Mouse (Mus musculus) layer of hippocampus, postnatal 36 days (tissue): ENCODE measurements around the gene Zc3h15. TPM values are rescaled to one million over a fixed set of nuclear protein-coding genes. Genes with fewer than 3 reads are reported as not detected.
"Not testable (repeated sequence)": the region's sequence is repeated elsewhere in the genome, so short reads cannot be mapped to it uniquely, and the experiment has no call there.

Experiments used
- DNase-seq, 2 experiments: peaks; one replicate each; pipeline ENCODE4 v3.0.0; 2022
- total RNA-seq, 2 experiments: library from RNA; stranded (reverse); gene quantifications; 2 replicates each; pipeline ENCODE4 v1.2.3; 2021

Zc3h15 gene
- total RNA-seq, 2 experiments from 2014 or later = 134 to 141 TPM

DNA sequence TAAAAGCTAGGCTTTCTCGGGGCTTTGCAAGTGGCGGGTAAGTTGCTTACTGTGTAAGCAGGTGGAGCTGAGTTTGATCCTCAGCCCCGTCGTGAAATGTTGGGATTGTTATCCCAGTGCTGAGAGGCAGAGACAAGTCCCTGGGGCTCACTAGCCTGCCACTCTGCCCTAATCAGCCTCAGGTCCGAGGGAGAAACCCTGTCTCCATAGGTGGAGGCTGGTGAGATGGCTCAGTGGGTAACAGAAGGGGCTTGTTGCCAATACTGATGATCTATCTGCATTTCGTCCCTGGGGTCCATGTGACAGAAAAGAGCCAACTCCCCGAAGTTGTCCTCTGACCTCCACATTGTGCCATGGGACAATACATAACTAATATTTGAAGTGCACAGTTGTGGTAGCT is 30.2 kb downstream of the Zc3h15 start:
- no peak for DNase-seq

DNA sequence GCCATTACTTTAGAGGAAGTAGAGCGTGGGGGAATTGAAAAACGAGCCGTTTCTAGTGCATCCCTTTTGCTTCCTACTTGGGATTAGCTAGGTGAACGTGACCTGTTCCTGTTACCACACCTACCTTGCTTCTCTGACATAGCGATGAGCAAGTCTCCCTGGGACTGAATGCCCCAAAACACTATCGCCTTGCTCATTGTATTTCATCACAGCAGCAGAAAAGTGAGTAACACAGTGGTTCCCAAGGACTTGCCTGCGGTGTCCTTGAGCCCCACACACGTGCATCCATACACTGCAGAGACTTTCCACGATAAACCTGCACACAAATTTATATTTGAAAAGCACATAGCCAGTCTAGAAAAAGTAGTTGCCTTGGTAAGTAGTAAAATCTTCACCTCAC is 30.7 kb downstream of the Zc3h15 start:
- DNase-seq = no peak

DNA sequence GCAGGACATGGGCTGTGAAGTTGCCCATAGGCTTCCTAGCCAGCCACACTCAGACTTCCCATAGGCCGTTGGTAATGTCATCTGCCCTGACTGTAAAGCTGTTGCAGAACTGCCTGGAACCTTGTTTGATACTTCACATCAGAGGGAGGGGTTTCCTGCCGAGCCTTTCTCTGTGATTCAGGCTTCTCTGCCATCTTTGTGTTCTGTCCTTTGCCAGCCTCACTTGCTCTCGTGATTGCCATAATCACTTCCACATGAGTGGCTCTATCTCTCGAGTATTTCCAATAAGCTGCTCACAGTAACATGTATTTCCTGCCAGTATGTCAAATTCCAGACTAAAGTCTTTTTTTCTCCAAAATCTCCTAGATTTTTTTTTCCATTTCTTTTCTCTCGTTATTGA is 31.4 kb downstream of the Zc3h15 start:
- DNase-seq = no peak

DNA sequence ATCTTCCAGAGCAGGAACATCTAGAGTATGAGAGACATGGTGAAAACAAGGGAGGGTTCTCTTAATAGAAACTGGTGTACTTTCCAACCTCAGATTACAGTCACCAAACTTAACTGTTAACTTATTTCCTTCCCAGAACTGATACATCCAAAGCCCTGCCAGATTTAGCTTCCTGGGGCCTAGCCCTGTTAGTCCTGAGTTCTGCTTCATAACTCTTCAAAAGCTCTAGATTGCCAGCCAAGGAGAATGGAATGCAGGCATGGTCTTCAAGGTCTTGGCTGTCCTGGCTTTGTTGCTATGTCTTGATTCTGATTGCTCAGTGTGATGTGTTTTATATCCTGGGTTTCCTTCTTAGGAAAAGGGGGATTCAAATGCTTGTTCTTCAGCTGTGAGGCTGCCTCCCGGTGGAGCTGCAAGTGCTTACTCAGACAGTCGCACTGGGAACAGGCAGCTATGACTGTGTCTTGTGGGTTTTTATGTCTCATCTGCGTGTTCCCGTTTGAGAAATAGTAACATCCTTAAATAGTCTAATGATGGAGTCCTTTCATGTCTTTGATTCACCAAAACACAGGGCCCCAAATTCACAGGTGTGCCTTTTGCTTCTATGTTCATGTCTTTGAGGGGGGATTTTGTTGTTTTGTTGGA is 32.1 kb downstream of the Zc3h15 start:
- DNase-seq = no peak

DNA sequence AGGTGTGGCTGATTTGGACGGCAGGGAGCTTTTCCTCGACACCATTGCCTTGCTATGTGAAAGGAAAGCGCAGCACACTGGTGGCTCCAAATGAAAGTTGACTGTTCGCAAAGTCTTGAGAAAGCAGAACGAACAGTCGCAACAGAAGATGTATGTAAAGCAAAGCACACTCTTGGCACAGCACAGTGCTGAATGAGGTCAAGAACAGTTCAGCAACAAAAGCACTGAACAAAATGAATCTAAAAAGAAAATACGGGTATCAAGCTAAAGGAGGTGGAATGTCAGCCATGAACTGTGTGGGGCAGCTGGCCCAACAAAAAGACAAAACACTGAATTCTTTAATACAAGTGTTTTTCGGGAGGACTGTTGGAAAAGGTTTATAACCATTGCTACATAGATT is 37.1 kb downstream of the Zc3h15 start:
- DNase-seq = no peak

DNA sequence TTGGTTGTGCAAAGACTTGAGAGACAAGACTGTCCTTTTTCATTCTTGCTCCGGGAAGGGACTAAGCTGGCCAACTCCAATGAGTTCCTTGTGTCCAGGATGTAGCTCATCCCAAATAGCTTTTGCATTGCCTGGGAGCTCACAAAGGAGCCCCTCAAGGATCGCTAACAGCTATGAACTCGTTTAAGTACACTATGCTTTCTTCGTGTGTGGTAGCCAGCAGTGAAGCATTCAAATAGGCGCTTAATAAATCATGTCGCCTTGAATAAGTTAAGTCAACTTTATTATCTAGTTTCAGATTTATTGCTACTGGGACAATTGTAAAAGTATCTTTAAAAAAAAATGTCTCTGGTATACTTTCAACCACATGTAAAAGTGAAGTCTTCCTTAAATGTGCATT is 37.5 kb downstream of the Zc3h15 start:
- DNase-seq = no peak

DNA sequence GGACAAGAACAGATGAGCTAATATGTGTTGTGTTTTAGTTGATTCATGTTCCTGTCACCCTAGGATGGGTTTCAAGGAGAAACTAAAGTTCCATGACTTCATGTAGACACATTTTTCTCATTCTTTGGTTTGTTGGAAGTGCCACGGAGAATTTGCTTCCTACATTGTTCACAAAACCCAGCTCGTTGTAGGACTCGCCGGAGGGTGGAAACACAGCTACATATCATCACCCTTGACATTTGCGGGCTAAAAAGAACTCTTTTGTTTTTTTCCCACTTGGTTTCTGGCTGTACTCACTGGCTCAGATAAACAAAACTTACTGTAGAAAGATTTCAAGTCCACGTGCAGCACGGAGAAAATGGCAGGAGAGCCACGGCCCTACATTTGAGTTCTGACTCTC is 38.0 kb downstream of the Zc3h15 start:
- DNase-seq = no peak

DNA sequence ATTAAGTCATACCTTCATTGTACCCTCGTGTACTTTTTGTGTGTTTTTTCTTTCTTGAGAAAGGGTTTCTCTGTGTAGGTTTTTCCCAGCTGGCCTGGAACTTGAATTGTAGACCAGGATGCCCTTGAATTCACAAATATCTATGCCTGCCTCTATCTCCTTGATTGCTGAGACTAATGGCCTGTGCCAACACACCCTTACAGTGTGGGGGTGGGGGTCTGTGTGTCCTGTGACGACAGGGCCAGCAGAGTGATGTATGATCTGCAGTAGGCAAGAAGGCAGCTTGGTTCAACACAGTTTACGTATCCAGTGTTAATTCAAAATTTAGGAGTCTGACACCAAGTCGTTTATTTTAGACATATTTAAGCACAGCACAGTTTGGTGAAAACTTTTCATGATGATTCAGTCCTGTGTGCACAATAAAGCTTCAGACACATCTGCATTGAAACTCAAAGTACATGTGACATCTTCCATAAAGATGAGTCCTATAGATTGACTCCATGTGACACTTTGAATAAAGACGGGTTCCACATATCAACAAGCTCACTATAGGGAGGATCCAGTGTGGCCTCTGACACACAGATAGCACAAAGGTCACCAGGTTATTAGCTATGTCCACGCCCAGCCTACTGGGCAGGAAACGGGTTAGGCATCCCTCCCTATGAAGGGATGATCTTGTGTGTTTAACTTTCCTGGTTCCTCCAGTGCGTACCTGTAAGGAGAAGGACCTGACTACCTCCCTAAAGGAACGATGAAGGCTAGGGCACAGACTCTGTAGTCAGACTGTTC is 39.7 kb downstream of the Zc3h15 start:
- no peak for DNase-seq

DNA sequence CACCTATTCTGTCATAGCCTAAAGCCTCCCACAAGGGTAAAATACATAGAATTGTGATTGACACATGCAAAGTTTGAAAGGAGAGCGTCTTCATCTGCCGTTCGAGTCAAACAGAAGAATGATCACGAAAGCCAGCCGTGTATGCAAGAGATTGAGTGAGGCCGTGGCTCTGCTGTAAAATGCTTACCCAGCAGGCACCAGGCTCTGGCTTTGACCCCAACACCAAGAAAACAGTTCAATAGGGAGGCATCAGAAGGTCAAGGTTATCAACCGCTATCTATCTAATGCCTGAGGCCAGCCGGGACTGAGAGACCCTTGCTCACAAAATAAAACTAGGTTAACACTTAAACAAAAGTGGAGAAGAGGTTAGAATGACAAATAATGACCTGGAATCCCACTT is 40.5 kb downstream of the Zc3h15 start:
- DNase-seq = no peak

DNA sequence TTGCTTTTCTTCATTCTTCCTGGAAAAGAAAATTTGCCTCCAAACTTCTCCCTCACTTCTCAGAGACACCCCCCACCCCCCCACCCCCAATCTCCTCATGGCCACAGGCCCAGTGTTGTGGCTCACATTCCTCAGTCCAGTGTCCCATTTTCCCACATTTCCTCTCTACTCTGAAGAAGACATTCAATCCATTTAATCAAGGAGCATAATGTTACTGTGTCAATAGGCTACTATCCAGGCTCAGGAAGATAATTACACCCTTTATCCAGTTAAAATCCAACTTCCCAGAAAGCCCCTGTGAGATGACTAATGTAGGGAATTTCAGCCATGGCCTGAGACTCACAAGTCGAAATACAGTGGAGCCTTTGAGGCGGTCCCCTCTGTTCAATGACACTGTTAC is 46.1 kb downstream of the Zc3h15 start:
- DNase-seq = no peak

DNA sequence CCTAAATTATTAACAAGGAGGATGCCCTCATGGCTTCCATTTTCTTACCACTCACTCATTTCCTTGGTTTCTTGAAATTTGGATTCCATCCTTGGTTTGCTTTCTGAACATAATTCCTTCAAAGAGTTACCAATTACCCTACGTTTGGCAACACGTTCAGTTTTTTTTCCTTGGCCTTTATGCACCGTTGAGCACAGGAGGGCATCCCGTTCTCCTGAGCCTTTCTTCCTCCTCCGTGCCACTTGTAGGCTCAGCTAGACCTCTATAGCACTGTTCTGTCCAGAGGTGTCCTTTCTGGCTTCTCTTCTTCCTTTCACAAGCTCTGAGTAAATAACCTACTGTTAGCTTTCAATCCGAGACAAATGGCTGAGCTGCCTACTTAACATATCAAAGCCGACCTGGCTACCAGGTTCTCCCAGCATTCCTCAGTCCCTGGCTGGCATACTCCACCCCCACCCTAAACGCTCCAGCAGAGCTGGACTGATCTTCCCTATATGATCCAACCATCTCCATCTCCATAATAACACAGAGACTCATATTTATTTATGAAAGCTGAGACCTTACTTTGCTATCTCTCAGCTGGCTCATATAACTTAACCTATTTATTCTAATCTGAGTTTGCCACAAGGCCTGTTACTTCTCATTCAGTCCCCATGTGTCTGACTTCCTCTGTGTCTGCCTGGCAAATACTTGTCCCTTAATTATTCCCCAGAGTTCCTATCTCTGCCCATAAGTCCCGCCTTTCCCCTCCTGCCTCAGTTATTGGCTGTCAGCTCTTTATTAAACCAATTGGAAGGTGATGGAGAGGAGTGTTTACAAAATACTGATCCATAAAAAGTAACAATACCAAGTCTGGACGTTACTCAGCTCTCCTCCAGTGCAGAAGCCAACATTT is 48.7 kb downstream of the Zc3h15 start:
- DNase-seq = no peak

DNA sequence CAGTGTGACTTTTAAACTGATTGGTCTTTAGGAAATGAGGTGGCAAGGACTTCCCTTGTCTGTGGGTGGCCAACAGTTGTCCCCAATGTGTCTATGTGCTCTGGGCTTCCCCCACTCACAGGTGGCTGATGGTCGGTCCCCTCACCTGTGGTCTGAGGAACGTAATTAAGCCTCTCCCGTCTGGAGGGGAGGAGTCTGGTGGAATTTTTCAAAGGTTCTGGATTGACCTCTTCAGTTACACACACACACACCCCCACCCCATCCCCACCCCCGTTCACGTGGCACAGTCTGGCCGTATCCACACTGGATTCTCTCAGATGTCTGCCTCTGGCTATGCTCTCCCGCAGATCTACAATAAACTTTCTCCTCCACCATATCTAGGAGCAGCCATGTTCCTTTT is 49.8 kb downstream of the Zc3h15 start:
- DNase-seq = no peak

DNA sequence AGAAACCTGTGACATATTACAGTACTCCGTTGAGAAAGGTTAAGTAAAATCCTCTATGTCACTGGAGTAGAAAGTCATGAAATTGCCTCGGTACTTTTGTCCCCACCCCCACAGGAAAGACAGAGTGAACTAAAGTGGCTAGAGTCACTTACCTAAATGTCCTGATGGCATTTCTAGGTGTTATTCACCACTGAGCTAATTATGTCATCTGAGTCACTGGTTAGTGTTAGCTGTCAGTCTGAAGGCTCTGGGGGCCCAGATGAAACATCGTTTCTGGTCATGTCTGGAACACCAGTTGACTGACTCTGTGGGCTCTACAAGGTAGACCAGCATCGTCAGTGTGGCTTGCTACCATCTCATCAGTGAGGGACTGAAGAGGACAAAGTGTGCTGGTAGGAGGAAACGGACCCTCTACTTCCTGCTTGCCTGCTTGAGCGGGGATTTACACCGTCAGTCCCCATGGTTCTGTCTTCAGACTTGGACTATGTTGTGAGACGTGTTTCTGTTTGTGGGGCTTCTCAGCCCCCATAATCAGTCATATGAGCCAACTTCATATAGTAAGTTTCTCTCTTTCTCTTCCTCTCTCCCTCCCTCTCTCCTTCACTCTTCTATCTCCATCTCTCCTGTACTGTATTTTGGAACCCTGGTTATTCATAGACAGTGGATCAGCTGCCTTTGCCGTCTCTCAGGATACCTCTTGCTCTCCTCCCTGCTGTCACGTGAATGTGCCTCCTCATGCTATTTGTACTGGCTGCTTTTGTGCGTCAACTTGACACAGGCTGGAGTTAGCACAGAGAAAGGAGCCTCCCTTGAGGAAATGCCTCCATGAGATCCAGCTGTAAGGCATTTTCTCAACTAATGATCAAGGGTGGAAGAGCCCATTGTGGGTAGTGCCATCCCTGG is 51.4 kb downstream of the Zc3h15 start:
- no peak for DNase-seq

DNA sequence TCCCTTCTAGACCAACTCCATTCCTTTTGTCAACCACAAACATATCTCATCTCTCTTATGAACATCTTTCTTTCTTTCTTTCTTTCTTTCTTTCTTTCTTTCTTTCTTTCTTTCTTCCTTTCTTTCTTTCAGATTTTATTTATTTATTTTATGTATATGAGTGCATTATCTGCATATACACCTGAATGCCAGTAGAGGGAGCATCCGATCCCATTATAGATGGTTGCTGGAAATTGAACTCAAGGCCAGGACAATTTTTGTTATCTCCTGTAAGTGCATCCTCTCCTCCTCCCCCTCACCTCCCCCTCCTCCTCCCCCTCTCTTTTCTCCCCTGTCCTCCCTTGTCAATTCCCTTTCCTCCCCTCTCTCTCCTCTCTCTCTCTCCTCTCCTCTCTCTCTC is 54.2 kb downstream of the Zc3h15 start:
- DNase-seq = no peak

DNA sequence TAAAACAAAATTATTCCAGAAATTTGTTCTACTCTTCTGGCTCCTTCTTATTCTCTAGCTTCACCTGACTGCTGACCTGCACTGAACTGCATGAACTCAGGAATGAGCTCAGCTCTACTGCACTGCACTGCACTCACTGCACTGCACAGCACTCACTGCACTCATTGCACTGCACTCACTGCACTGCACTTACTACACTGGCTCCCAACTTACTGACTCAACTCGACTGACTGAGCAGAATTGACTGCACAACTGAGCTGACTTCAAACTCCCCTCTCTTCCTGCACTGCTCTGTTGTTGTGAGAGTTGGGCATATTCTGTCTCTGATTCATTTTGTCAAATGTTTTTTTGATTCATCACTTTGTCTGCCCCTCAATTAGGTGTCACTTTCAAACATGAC is 55.1 kb downstream of the Zc3h15 start:
- no peak for DNase-seq

DNA sequence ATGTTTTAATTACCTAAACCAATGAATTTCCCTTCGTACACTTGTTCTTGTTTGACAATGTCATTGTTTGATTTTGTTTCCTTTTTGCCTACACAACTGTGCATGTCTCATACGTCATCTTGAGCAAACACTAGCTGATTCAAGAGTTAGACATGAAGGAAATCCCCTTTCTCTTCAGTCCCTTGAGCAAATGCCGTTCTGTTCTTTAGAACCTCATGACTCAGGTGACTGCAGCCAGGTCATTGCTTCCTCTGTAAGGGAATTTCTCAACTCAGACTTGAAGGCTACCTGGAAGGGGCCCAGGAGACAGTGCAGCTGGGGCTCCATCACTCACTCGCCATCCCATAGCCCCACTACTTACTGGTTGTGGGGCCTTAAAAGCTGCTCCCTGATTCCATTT is 56.4 kb downstream of the Zc3h15 start:
- no peak for DNase-seq

DNA sequence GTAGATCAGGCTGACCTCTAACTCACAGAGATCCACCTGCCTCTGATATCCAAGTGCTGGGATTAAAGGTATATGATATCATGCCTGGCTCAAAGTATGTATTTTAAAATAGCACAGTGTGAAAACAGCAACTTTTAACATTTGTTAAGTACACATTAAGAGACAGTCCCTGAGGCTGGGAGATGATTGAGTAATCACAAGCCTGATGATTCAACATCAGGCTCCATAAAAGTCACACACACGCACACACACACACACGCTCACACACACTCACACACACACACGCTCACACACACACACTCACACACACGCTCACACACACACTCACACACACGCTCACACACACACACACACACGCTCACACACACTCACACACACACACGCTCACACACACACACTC is 58.2 kb downstream of the Zc3h15 start:
- DNase-seq = no peak

DNA sequence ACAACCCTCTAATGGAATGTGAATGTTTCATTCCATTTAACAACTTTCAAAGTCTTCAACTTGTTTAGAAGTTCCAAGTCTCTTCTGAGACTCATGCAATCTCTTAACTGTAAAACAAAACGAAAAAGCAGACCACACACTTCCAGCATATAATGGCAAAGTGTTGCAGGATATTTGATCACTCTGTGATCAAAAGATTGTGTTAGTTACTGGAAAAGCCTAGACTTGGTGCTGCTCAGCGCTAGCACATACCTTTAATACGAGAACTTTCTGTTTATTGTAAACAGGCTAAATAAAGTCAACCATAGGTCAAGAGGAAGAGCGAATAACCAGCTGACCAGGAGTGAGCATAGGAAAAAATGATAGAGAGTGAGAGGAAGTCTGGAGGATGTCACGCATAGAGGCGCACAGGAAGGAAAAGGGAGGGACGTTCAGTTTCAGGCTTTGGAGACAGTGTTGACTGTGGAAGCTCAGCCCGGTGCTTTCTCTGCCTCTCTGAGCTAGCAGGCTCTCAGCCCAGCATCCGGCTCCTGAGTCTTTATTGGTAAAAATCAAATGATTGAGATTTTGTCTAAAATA is 61.4 kb downstream of the Zc3h15 start:
- DNase-seq = no peak

DNA sequence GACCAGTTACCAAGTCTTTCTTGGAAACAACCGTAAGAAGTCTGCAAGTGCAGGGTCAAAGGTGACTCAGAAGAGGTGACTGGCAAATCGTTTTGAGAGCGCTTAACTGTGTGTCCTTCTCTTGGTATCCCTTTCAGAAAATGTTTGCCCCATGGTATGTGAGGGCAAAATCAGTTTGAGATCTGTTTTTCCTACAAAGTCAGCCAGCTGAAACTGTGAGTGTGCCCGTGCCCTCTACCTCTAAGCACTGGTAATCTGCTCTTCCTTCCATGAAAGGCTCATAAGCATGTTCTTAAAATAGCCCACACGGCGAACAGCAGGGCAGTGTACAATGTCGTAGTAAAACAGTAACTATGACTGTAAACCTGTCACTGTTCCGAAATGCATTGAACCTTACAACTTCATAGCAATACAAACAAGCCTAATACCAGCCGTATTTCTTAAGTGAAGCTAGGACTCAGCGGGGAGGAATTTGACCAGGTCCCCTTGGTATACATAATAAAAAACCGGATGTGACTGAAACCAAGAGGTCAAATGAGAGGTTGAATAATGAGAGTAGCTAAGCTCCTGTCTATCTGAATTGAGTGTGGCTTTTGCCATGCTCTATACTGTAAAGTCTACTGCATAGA is 65.8 kb downstream of the Zc3h15 start:
- DNase-seq = no peak

DNA sequence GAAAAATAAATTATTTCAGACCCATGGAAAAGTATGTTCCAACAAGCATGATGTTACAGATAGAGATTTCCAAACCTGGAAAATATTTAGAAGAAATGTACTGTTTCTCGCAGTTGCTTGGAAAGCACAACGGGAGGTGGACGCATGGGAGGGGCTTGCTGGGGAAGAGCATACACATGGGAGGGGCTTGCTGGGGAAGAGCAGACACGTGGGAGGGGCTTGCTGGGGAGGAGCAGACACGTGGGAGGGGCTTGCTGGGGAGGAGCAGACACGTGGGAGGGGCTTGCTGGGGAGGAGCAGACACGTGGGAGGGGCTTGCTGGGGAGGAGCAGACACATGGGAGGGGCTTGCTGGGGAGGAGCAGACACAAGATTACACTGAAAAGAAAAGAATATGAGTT is 69.0 kb downstream of the Zc3h15 start:
- DNase-seq = not testable (repeated sequence)

DNA sequence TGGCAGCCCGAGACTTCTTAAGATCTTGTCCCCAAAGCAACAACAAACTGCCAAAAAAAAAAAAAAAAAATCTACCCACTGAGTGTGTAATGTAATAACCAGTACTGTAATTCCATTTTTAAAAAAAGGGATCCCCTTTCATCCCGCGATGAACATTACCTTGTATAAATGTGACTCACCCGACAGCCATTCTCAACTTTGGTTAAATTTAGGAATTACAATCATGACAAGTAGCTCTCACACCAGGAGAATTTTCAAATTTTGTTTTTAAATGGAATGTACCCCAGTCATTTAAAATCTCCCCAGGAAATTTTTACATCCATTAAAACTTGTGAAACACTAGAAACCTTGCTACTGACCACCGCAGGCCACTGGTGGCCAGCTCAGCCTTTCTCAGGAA is 69.7 kb downstream of the Zc3h15 start:
- no peak for DNase-seq
